Mouse (Mus musculus): ENCODE measurements around the gene Myo5c.

Gene Myo5c

DNA sequence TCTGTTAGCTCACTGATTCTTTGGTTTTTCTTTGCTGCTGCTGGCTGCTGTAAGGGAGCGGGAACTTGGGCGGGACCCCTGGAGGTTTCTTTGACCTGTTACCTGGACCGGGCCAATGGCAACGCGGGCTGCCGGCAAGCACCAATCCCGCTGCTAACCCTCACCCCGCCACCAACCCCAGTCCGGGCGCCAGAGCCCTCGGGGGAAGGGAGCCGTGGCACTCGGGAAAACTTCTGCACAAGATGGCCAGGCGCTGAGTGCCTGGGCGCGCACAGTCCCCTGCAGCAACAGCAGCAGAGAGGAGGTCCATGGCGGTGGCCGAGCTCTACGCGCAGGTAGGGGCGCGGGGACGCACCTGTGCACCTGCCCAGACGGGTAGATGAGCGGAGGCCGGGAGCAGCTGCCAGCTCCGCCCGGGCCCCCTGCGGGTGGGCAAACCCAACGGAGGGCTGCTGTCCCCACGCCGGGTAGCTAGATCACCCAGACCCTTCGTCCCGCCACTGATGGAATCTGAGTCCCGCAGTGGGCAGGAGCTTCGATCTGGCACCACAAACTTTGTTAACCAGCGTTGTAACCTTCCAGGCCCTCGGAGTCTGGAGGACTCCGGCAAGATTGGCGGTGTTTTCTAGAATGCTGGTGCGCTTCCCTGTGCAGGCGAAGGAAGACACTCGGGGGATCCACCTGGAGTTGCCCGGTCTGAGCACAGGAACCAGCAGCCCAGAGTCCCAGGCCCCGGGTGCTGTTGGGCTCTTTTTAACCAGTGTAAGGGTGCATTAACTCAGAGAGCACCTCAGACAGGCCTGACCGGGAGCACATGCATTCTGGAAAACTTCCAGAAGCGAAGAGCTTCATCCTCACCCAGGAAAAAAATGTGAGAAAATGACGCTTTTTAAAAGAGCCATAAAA is at the start of gene Myo5c:
Myo5c (plus strand) TSS at position 180 of the 906 bp plus-strand sequence.
- no peak for DNase-seq (ENCODE audit: low spot score)

DNA sequence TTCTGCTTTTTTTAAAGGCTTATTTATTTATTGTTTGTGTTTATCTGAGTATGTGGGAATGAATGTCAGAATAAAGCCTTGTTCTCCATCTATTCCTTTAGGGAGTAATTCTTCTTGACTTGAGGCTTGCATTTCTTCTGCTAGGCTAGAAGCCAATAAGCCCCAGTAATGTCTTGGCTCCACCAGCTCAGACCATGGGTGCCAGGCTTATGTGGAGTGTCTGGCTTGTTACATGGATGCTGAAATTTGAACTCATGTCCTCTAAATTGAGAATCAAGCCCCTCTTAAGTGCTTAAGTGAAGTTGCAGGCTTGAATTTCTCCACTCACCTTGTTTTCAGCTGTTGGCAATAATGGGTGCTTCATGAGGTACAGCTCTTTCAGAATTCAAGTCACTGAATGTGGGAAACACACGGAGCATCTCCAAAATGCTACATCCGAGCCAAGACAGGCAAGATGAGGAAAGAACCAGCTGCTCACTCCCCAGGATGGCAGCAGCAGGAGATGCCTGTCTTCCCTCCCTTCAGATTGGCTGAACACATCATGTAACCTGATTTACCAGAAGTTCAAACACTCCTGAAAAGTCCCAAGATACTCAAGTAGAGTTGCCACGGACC is 44.1 kb upstream of the Myo5c start:
- DNase-seq (ENCODE audit: low spot score), result no peak

GRCm38 (mm10) chr9:75193858-75194257 is 38.0 kb upstream of the Myo5c start:
- DNase-seq (ENCODE audit: low spot score), result no peak

DNA sequence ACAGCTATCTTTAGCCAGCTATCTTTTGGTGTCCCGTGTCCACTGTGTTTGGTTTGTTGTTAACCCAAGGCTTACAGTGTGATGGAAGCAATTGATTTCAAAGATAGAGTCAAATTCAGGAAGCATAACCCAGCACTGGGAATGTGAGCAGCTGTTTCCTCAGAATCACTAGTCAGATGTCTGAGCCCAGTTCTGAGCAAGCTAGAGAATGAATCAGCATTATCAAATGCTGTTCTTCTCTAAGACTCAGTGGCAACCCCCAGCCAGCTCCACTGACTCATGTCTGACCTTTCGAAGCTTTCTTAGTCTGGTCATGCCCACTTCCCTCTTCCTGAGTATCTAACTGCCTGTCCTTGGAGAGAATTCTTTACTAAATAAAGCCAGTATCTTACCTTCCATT is 35.5 kb upstream of the Myo5c start:
- no peak for DNase-seq (ENCODE audit: low spot score)

DNA sequence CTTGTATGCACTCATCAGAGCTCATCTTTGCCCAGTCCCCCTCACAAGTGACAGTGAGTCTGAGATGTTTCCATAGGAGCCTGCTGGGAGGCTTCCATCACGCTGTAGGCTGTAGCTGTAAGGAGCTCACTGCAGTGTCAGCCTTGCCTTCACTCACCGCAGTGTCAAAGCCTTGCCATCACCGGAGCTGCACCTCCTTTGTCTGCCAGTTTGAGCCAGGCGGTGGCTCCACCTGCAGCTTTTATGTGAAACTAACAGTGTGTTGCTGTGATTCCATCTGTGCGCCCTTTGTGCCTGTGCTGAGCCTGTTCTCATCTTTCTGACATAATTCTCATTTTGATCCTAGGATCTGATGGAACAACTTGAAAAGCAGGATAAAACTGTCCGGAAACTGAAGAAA is 34.5 kb upstream of the Myo5c start:
- DNase-seq (ENCODE audit: low spot score), result no peak

DNA sequence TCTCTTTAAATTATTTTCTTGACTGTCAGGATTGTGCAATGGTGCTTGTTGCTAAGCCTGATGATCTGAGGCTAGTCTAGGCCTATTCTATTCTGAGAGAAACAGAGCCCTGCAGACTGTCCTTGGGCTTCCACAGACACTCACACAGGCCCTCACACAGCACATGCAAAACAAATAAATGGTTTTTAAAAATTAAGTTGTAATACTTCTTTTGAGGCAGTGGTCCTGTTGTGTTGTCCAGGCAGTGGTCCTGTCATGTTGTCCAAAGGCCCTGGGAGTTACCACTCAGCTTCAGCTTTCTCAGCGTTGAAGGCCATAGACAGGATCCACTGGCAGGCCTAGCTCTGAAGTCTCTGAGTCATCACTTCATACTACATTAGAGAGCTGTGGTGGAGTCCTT is 30.3 kb upstream of the Myo5c start:
- DNase-seq (ENCODE audit: low spot score), result no peak

DNA sequence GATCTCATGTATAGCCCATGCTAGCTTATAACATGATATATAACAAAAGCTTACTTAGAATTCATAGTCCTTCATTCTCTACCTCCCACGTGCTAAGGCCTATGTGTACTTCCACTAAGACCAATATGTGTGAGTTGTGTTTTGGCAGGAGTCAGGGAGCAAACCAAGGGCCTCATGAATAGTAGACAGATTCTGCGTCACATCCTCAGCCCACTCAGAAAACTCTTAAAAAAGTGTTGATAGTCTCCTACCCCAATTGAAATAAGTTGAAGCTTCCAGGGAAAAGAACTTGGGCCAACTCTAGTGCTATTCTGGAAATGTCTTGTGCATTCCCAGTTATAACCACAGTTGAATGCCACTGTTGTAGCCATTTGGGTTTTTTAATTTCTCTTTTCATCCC is 29.8 kb upstream of the Myo5c start:
- DNase-seq (ENCODE audit: low spot score), result no peak

DNA sequence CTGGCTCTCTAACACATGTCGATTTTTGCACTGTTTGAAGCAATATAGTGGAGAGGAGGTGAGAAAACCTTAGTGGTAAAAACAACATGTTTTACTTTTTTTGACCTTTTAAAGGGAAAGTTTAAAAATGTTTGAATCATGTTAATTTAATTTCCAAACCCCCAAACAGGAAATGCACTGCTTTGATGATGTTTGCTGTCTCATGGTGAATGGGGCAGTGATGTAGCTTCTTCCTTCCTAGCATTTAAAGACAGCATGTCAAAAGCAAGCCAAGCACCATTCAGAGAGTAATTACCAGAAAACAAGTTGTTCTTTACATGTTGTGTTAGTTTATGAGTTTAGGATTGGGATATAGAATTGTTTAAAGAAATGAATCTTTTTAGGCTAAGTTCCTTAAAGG is 22.6 kb upstream of the Myo5c start:
- DNase-seq (ENCODE audit: low spot score), result no peak

DNA sequence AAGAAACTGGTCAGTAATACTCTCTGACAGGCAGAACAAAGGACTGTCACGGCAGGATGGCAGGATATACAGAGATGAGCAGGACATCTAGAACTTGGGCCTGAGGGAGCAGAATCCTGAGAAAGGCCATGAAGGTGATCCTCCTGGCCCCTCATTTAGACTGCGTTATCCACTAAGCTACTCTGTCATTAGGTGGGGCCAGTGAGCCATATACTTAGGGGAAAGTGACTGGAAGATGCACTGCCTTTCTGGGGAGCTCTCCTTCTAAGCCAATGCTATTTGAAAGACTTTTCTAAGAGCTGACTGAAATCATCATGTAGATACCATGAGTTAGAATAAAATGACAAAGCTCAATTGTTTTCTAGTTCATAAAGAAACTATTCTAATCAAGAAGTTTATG is 21.6 kb upstream of the Myo5c start:
- no peak for DNase-seq (ENCODE audit: low spot score)

DNA sequence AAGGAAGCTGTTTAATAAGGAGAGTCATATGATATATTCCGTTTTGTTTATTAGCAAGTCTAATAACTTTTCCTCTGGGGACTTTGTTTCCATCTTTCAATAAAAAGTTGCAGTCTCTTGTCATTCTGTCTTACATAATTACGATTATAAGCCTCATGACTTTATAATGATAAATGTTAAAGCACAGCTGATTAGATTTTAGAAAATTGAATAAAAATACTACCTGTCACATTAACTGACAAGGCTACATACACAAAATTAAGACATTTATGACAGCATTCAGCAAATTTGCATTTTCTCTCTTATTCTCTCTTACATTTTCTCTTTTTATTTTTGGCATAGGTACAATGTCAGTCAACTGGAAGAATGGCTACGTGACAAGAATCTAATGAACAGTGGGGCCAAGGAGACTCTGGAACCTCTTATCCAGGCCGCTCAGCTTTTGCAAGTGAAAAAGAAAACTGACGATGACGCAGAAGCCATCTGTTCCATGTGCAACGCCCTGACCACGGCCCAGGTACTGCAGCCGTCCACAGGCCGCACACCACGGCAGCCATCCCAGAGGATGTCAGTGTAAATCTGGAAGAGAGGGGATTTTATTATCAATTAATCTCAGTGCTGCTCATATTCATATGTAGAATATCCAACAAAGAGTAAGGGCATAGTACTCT is 16.9 kb upstream of the Myo5c start:
- no peak for DNase-seq (ENCODE audit: low spot score)

DNA sequence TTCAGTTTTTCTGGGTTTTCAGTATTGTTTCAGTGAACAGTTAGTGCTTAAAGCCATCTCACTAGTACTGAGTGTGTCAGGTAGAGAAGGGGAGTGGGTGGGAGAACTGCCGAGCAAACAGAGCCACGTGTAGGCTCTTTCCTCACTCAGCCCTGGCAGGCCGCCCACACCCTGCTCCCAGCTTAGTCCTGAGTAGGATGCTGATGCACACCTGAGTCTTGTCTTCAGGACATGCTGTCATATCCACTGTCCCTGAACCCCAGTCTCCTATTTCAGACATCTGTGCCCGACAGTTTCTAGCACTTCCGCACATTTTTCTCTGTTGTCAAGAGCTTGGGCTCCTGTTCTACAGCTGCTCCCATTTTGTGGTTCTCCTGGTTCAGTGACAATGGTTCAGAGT is 11.9 kb upstream of the Myo5c start:
- no peak for DNase-seq (ENCODE audit: low spot score)

- DNase-seq (ENCODE audit: low spot score), result no peak
These were observed 10.2 kb upstream of the Myo5c start for GRCm38 (mm10) chr9:75221420-75222287.

DNA sequence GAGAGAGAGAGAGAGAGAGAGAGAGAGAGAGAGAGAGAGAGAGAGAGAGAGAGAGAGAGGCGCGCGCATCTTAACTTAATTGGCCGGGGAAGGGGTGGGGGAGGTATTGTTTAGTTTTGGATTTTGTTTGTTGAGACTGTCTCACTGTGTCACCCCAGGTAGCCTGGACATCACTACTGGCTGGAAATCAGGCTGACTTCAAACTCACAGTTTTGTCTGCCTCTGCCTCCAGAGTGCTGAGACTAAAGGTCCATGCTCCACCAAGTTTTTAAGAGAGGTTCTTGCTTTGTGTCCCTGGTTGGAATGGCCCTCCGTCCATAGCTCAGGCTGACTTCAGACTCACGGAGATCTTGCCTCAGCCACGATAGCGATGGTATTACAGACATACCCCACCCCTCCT is 1.0 kb downstream of the Myo5c start:
- DNase-seq (ENCODE audit: low spot score), result no peak

DNA sequence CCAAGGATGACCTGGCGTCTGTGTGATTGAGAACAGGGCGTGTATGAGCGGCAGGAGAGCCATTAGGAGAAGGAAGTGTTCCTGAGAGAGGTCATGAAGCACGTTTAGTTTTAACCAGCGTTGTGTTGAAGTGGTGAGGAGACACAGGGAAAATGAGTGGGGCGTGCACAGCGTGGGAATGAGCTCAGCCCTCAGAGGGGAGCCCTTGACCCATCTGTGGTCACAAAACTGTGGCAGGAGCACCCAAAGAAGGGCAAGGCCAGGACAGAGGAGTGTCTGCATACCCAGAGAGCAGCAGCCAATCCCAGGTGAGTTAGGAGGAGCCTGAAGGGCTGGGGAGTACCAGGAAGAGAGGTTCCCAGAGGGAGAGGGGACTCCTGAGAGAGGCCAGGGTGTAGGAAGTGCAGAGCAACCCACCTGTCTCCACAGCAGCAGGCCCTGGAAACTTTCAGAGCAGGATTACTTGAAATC is 2.5 kb downstream of the Myo5c start:
- DNase-seq (ENCODE audit: low spot score), result no peak

- DNase-seq (ENCODE audit: low spot score), result no peak
These were observed 3.3 kb downstream of the Myo5c start for GRCm38 (mm10) chr9:75234983-75235627.

GRCm38 (mm10) chr9:75235696-75236095 is 3.9 kb downstream of the Myo5c start:
- no peak for DNase-seq (ENCODE audit: low spot score)

- DNase-seq (ENCODE audit: low spot score), result no peak
These were observed 4.8 kb downstream of the Myo5c start for GRCm38 (mm10) chr9:75236416-75237308.

DNA sequence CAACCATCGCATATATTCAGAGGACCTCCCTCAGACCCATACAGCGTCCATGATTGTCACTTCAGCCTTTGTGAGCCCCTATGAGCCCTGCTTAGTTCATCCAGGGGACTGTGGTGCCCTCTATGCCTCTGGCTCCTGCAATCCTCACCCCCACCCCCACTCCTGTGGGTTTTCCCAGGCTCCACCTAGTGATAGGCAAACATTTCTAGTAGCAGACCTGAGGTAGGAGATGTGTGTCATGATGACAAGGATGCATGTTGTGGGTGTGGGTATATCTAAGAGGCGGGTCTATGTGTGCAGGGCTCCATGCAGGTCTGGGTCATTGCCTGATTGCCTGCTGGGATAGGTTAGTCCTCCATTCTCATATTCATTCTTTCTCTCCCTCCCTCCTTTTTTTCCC is 6.4 kb downstream of the Myo5c start:
- DNase-seq (ENCODE audit: low spot score), result no peak

- DNase-seq (ENCODE audit: low spot score), result no peak
These were observed 11.2 kb downstream of the Myo5c start for GRCm38 (mm10) chr9:75243052-75243451.

DNA sequence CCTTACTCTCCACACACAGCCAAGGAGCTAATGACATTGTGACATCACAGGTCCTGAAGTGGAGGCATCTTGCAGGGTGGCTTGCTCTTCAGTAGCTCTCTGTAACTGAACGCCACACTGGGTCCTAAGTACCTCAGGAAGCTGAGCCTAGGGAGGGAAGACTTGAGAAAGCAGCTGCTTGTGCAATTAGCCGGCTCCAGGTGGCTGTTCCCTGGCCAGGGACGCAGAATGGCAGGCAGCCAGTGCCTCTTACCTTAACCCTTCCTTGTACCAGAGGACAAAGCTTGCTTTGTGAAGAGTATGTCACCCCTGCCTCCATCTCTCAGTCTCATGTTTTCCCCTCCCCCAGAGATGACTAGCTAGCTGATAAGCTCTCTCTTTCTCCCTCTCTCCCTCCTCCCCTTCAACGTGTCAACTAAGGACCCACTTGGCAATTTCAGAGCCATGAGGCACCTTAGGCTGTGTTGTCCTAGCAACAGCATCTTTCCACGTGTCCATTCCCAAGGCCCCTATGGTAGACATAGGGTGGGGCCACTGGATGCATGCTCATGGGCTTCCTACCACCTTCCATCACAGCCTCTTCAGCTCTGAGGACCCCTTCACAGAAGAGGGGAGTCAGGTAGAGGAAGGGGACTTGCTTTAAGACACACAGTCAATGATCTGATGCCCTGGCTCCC is 12.0 kb downstream of the Myo5c start:
- no peak for DNase-seq (ENCODE audit: low spot score)

Measured in ovary, postnatal 10 days (tissue).